Mouse (Mus musculus) E14TG2a.4 (cell line): Measurements from ENCODE around the gene 9130213A22Rik.

Experiments
- CTCF ChIP-seq: conservative IDR thresholded peaks from 2 replicates; pipeline ENCODE4 v1.5.1; 2014; ENCODE audit warnings: low read length
- NANOG ChIP-seq: IDR thresholded peaks from 2 replicates; pipeline ENCODE4 v1.6.1; 2014; ENCODE audit warnings: borderline replicate concordance, low read length, mixed read lengths

DNA sequence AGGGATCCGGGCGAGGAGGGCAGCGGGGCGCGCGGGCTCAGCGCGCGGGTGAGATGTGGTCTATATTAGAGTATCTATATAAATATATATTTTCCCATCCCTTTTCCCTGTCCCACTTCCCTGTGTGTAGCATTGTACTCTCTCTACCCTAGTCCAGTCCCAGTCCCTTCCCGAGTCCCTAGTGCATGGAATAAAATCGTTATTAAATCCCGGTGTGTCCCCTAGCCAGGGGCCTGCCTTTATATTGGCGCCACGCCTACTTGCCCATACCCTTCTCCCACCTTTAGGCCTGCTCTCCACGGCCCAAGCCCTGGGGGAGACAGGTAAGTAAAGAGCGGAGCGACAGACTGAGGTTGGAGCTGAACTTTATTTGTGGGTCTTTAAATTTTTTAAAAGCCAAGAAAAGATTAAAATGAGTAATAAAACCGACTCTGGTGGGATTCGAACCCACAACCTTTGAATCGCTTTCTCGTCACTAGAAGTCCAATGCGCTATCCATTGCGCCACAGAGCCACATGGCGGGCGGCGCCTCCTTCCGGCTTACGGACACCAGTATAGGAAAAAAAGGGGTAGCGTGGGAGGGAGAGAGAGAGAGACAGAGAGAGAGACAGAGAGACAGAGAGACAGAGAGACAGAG, 785 bp upstream of the 9130213A22Rik start:
- TF ChIP-seq CTCF (no peak), NANOG (no peak)
